Mouse (Mus musculus): ENCODE results near the gene Cog4.
A peak's percentile ranks its signal among the peaks of the same experiment; 100 is the strongest.

DNA sequence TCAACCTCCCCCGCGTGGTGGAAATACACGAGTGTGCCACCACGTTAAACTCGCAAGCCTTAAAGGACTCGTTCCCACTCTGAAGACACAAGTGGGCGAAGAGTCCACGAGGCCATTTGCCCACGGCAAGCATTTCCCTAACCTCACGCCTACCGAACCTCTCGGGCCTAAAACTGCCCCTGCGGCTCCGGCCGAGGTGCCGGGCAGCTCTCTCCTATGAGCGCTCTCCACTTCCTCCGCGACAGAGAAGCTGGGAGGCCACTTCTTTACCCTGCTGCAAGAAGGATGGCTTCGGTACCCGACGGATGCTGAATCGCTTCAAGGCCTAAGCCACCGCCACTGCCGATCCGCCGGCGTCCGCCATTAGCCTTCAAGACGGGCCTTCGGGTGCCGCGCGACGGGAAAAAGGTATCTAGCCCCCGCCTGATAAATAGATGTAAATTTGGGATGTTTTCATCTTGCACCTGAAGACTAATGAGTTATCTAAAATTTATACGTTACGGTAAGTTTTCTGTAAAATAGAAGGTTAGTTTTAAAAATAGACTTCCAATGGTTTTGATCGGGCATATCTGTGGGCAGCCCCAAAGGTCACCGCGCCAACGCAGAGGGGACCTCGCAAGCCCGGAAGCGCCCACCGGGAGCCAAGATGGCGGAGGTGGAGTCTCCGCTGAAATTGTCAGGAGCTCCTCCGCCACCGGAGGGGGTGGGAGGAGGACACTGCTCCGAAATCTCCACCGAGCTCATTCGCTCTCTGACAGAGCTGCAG lies at the start of gene Cog4, which contains the start of gene Sf3b3:
- TF ChIP-seq CTCF (IDR thresholded peaks at IDR 0.05; ENCODE audit: borderline replicate concordance, insufficient read depth, low read depth, low read length), result 0 out of 2 replicates have a peak, but pooled peaks have one; percentile 15
- peak; percentile 91 for TF ChIP-seq POLR2A (IDR thresholded peaks at IDR 0.05; ENCODE audit: borderline replicate concordance, insufficient read depth, low read length)
